Mouse (Mus musculus) lung, embryonic 16.5 days (tissue): ENCODE data around the gene Swi5. TPM values are rescaled to one million over a fixed set of nuclear protein-coding genes. Genes with fewer than 3 reads are reported as not detected.
"Not testable (repeated sequence)": the region's sequence is repeated elsewhere in the genome, so short reads cannot be mapped to it uniquely, and the experiment has no call there.

Experiments
- ATAC-seq: fragments of 200-750 bp; cut with Nextera tagmentation; 2 replicates; pipeline ENCODE4 v1.8.0; 2017; ENCODE audit warnings: low read depth, mild to moderate bottlenecking, moderate library complexity
- H3K27ac ChIP-seq: fragments of 300-500 bp; sonication (generic); 2 replicates; pipeline ENCODE4 v1.5.1; 2014; ENCODE audit warnings: mild to moderate bottlenecking, control low read depth, low read length
- H3K27me3 ChIP-seq: fragments of 300-500 bp; sonication (generic); 2 replicates; pipeline ENCODE4 v1.6.1; 2014; ENCODE audit warnings: low read depth, low read length, mixed read lengths; ENCODE audit not compliant: control insufficient read depth, insufficient read depth
- H3K36me3 ChIP-seq: fragments of 300-500 bp; sonication (generic); 2 replicates; pipeline ENCODE4 v1.6.1; 2014; ENCODE audit warnings: low read length; ENCODE audit not compliant: control insufficient read depth, insufficient read depth
- H3K4me1 ChIP-seq: fragments of 300-500 bp; sonication (generic); replicated peaks from 2 replicates; pipeline ENCODE4 v1.6.1; 2014; ENCODE audit warnings: low read length, mixed read lengths; ENCODE audit not compliant: control insufficient read depth, insufficient read depth
- H3K4me2 ChIP-seq: fragments of 300-500 bp; sonication (generic); 2 replicates; pipeline ENCODE4 v1.6.1; 2014; ENCODE audit warnings: low read depth, low read length, control low read depth
- H3K4me3 ChIP-seq: fragments of 300-500 bp; sonication (generic); 2 replicates; pipeline ENCODE4 v1.5.1; 2014; ENCODE audit warnings: mild to moderate bottlenecking, low read length, control low read depth
- H3K9ac ChIP-seq: fragments of 300-500 bp; sonication (generic); 2 replicates; pipeline ENCODE4 v1.6.1; 2014; ENCODE audit warnings: low read length, control low read depth
- H3K9me3 ChIP-seq: fragments of 300-500 bp; sonication (generic); 2 replicates; pipeline ENCODE4 v1.6.1; 2016; ENCODE audit warnings: low read length; ENCODE audit not compliant: control insufficient read depth
- WGBS: fragments of 180-500 bp; shearing (Covaris S2); extraction: QIAGEN DNeasy Blood & Tissue Kit; methylation state at CpG from one replicate; pipeline ENCODE4 v1.1.7; 2014; 5-methylcytosine and 5-hydroxymethylcytosine counted together
- polyA plus RNA-seq: library from polyadenylated mRNA; unstranded; fragments of >200 nt; fragmentation: Nextera tagmentation; extraction: Ambion mirVana; gene quantifications from 2 replicates; pipeline ENCODE4 v1.2.1, GENCODE M21; 2015

Swi5 gene
- polyA plus RNA-seq, 1 experiment from 2014 or later: 415 TPM

- no peaks in the 10 kb centered on the region for H3K27me3 ChIP-seq
- WGBS: 51% methylated on average over 8 of the region's 8 CpGs
- no peak overlapping the region for H3K4me3 ChIP-seq
- no peak overlapping the region for H3K9ac ChIP-seq
- no peaks in the 10 kb centered on the region for H3K9me3 ChIP-seq
- H3K27ac ChIP-seq: no peak overlapping the region
- H3K4me1 ChIP-seq: no peaks in the 10 kb centered on the region
- H3K36me3 ChIP-seq: peaks cover 56% of the 10 kb centered on the region
- H3K4me2 ChIP-seq: no peak overlapping the region
- ATAC-seq: peak; percentile 50
These were observed 16.4 kb upstream of the Swi5 start for GRCm38 (mm10) chr2:32304145-32304832.

- peaks cover 62% of the 10 kb centered on the region for H3K36me3 ChIP-seq
- no peak for ATAC-seq
- WGBS: 86% methylated on average over 10 of the region's 10 CpGs
These were observed 15.1 kb upstream of the Swi5 start for GRCm38 (mm10) chr2:32302952-32303351.

GRCm38 (mm10) chr2:32299469-32299868 lies 11.6 kb upstream of the Swi5 start:
- Histone ChIP-seq H3K27me3 (no peaks in the 10 kb centered on the region), H3K4me3 (no peak overlapping the region), H3K36me3 (peaks cover 44% of the 10 kb centered on the region), H3K4me1 (no peaks in the 10 kb centered on the region), H3K9me3 (no peaks in the 10 kb centered on the region), H3K9ac (no peak overlapping the region), H3K4me2 (no peak overlapping the region), H3K27ac (no peak overlapping the region)
- 82% methylated on average over 4 of the region's 4 CpGs for WGBS
- ATAC-seq: no peak

More at GRCm38 (mm10) chr2:32302952-32303351, 15.1 kb upstream of the Swi5 start:
- H3K4me1 ChIP-seq: no peaks in the 10 kb centered on the region
- no peaks in the 10 kb centered on the region for H3K27me3 ChIP-seq
- H3K27ac ChIP-seq: no peak overlapping the region
- no peaks in the 10 kb centered on the region for H3K9me3 ChIP-seq
- H3K4me2 ChIP-seq: no peak overlapping the region
- no peak overlapping the region for H3K4me3 ChIP-seq
- no peak overlapping the region for H3K9ac ChIP-seq

GRCm38 (mm10) chr2:32295842-32296241 lies 8.0 kb upstream of the Swi5 start:
- H3K36me3 ChIP-seq: peaks cover 33% of the 10 kb centered on the region
- H3K27ac ChIP-seq, H3K4me3 ChIP-seq, H3K27me3 ChIP-seq, H3K9me3 ChIP-seq, H3K4me1 ChIP-seq, ATAC-seq, H3K4me2 ChIP-seq, H3K9ac ChIP-seq: not testable (repeated sequence)
- WGBS: 82% methylated on average over 2 of the region's 2 CpGs

- no peak overlapping the region for H3K4me3 ChIP-seq
- no peaks in the 10 kb centered on the region for H3K4me1 ChIP-seq
- H3K9ac ChIP-seq: no peak overlapping the region
- 92% methylated on average over 3 of the region's 3 CpGs for WGBS
- no peaks in the 10 kb centered on the region for H3K27me3 ChIP-seq
- ATAC-seq: no peak
- no peaks in the 10 kb centered on the region for H3K9me3 ChIP-seq
- no peak overlapping the region for H3K27ac ChIP-seq
- peaks cover 33% of the 10 kb centered on the region for H3K36me3 ChIP-seq
- H3K4me2 ChIP-seq: no peak overlapping the region
These were observed 7.4 kb upstream of the Swi5 start for GRCm38 (mm10) chr2:32295285-32295684.

- Histone ChIP-seq H3K27me3 (no peaks in the 10 kb centered on the region), H3K36me3 (peaks cover 24% of the 10 kb centered on the region), H3K9ac (no peak overlapping the region), H3K4me3 (no peak overlapping the region), H3K27ac (no peak overlapping the region), H3K4me2 (no peak overlapping the region), H3K4me1 (peaks cover 2% of the 10 kb centered on the region; the same call in 1 of the 2 replicates), H3K9me3 (no peaks in the 10 kb centered on the region)
- ATAC-seq: no peak
- 74% methylated on average over 8 of the region's 8 CpGs for whole genome bisulfite sequencing
These were observed 6.5 kb upstream of the Swi5 start for GRCm38 (mm10) chr2:32294348-32294747.

GRCm38 (mm10) chr2:32289578-32289977 lies 1.7 kb upstream of the Swi5 start:
- Histone ChIP-seq H3K4me3 (no peak overlapping the region; the same call in 1 of the 2 replicates), H3K27me3 (no peaks in the 10 kb centered on the region), H3K27ac (no peak overlapping the region), H3K4me1 (peaks cover 16% of the 10 kb centered on the region), H3K9me3 (no peaks in the 10 kb centered on the region), H3K36me3 (peaks cover 9% of the 10 kb centered on the region), H3K9ac (no peak overlapping the region), H3K4me2 (peak overlapping the region; percentile 86)
- ATAC-seq: no peak

- Histone ChIP-seq H3K36me3 (peaks cover 15% of the 10 kb centered on the region), H3K27ac (peak overlapping the region; percentile 49), H3K4me3 (peak overlapping the region; percentile 83), H3K27me3 (no peaks in the 10 kb centered on the region), H3K9ac (peak overlapping the region; percentile 86), H3K4me1 (peaks cover 16% of the 10 kb centered on the region), H3K9me3 (no peaks in the 10 kb centered on the region), H3K4me2 (peak overlapping the region; percentile 86)
- 1% methylated on average over 28 of the region's 29 CpGs for WGBS
- ATAC-seq: peak; percentile 48
These were observed 576 bp upstream of the Swi5 start for GRCm38 (mm10) chr2:32288371-32288931.

- Histone ChIP-seq H3K9ac (peak within 1 kb of the TSS; percentile 88), H3K4me2 (peak within 1 kb of the TSS; percentile 92), H3K9me3 (no peaks in the 10 kb centered on the region), H3K27ac (peak within 1 kb of the TSS; percentile 49), H3K4me1 (peaks cover 16% of the 10 kb centered on the region), H3K4me3 (peak within 1 kb of the TSS; percentile 83), H3K27me3 (no peaks in the 10 kb centered on the region), H3K36me3 (peaks cover 12% of the 10 kb centered on the region)
- 0% methylated on average over 23 of the region's 23 CpGs for WGBS
- ATAC-seq: peak; percentile 2; the same call in 1 of the 2 replicates
These were observed 488 bp downstream of the Swi5 start, which contains the start of gene Golga2 for GRCm38 (mm10) chr2:32287334-32287840. Gene Golga2 (plus strand): TSS chr2:32287384.
